Mouse (Mus musculus): ENCODE results near the gene Nt5c.
"Not testable (repeated sequence)": the region's sequence is repeated elsewhere in the genome, so short reads cannot be mapped to it uniquely, and the experiment has no call there.

The Nt5c gene

GRCm38 (mm10) chr11:115491356-115492083, at the start of gene Nt5c:
TSS of gene Nt5c (minus strand) at chr11:115491862.
- peak; percentile 90 to 93 for DNase-seq (ENCODE audit: low spot score in 2 of 2)

- DNase-seq (ENCODE audit: low spot score in 2 of 2), result no peak
Observed at GRCm38 (mm10) chr11:115538045-115538444, 46.4 kb upstream of the Nt5c start.

- DNase-seq (ENCODE audit: low spot score in 2 of 2), result peak; percentile 52 to 71
Observed at GRCm38 (mm10) chr11:115536856-115537568, 45.4 kb upstream of the Nt5c start.

GRCm38 (mm10) chr11:115536038-115536681, 44.5 kb upstream of the Nt5c start, which contains the start of gene Sumo2:
TSS of gene Sumo2 (minus strand) at chr11:115536276.
- peak; percentile 97 to 98 for DNase-seq (ENCODE audit: low spot score in 2 of 2)

- DNase-seq (ENCODE audit: low spot score in 2 of 2), result peak; percentile 75 to 76
Observed at GRCm38 (mm10) chr11:115535401-115536037, 43.9 kb upstream of the Nt5c start.

- DNase-seq (ENCODE audit: low spot score in 2 of 2), result no peak
Observed at GRCm38 (mm10) chr11:115534759-115535371, 43.2 kb upstream of the Nt5c start.

- not testable (repeated sequence) for DNase-seq (ENCODE audit: low spot score in 2 of 2)
Observed at GRCm38 (mm10) chr11:115526446-115526845, 34.8 kb upstream of the Nt5c start.

GRCm38 (mm10) chr11:115522703-115523102, 31.0 kb upstream of the Nt5c start:
- DNase-seq (ENCODE audit: low spot score in 2 of 2), result no peak

- no peak for DNase-seq (ENCODE audit: low spot score in 2 of 2)
Observed at GRCm38 (mm10) chr11:115522238-115522637, 30.6 kb upstream of the Nt5c start.

- DNase-seq (ENCODE audit: low spot score in 2 of 2), result no peak
Observed at GRCm38 (mm10) chr11:115521080-115521479, 29.4 kb upstream of the Nt5c start.

GRCm38 (mm10) chr11:115520218-115520617, 28.6 kb upstream of the Nt5c start:
- DNase-seq (ENCODE audit: low spot score in 2 of 2), result no peak

- DNase-seq (ENCODE audit: low spot score in 2 of 2), result no peak
Observed at GRCm38 (mm10) chr11:115519581-115519980, 27.9 kb upstream of the Nt5c start.

GRCm38 (mm10) chr11:115518693-115519092, 27.0 kb upstream of the Nt5c start:
- DNase-seq (ENCODE audit: low spot score in 2 of 2), result no peak

- no peak for DNase-seq (ENCODE audit: low spot score in 2 of 2)
Observed at GRCm38 (mm10) chr11:115516942-115517341, 25.3 kb upstream of the Nt5c start.

GRCm38 (mm10) chr11:115515021-115515420, 23.4 kb upstream of the Nt5c start:
- no peak for DNase-seq (ENCODE audit: low spot score in 2 of 2)

GRCm38 (mm10) chr11:115514238-115514663, 22.6 kb upstream of the Nt5c start, which contains the start of gene Jpt1:
TSS of gene Jpt1 (minus strand) at chr11:115514387.
- DNase-seq (ENCODE audit: low spot score in 2 of 2), result peak; percentile 96 to 97

GRCm38 (mm10) chr11:115513271-115514237, 21.9 kb upstream of the Nt5c start:
- DNase-seq (ENCODE audit: low spot score in 2 of 2), result peak; percentile 70 to 80

- DNase-seq (ENCODE audit: low spot score in 2 of 2), result no peak
Observed at GRCm38 (mm10) chr11:115512407-115513183, 20.9 kb upstream of the Nt5c start.

GRCm38 (mm10) chr11:115512004-115512403, 20.3 kb upstream of the Nt5c start:
- DNase-seq (ENCODE audit: low spot score in 2 of 2), result no peak
